Mouse (Mus musculus) cortical plate, adult 2 months (tissue): ENCODE measurements around the gene A530064D06Rik.

Experiments
- CTCF ChIP-seq: fragments of 200-500 bp; IDR thresholded peaks from 2 replicates; pipeline ENCODE4 v1.5.1; 2011; ENCODE audit warnings: mild to moderate bottlenecking, control low read depth, low read length; ENCODE audit not compliant: insufficient read depth; ENCODE audit errors: extremely low read depth
- POLR2A ChIP-seq: fragments of 200-500 bp; IDR thresholded peaks from 2 replicates; pipeline ENCODE4 v1.6.1; 2011; ENCODE audit warnings: mild to moderate bottlenecking, low read length, control low read depth; ENCODE audit not compliant: insufficient read depth; ENCODE audit errors: extremely low read depth

DNA sequence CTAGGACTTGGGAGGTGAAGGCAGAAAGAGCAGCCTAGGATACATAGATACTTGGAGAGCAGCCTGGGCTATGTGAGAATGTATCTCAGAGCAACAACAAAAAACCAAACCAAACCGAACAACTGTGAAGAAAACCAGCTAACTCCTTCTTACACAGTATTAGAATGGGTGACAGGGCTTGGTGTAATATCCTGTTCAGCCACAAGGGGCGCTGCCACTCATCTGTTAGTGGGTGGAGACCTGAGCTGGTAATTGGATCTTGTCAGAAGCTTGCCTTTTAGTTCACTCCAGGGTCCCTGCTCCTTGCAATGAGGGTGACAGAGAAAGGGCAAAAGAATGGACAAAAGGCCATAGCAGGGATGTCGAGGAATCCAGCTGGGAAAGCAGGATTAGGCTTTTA, 47.4 kb downstream of the A530064D06Rik start:
- TF ChIP-seq POLR2A = no peak
- peak; percentile 85 for TF ChIP-seq CTCF
